Mouse (Mus musculus) hindlimb bud, embryonic 11.5 days (tissue): Measurements from ENCODE around the gene Gm2832.
"Not testable (repeated sequence)": the region's sequence is repeated elsewhere in the genome, so short reads cannot be mapped to it uniquely, and the experiment has no call there.

Experiments used
- DNase-seq: peaks from one replicate; pipeline ENCODE4 v3.0.0-alpha.2; 2012; ENCODE audit warnings: low read depth, low spot score; ENCODE audit errors: extremely low spot score

The Gm2832 gene

GRCm38 (mm10) chr14:41278505-41278904, at the start of gene Gm2832:
Gene Gm2832, plus strand, starts transcription at chr14:41278805.
- not testable (repeated sequence) for DNase-seq

GRCm38 (mm10) chr14:41263296-41263695, 15.3 kb upstream of the Gm2832 start:
- not testable (repeated sequence) for DNase-seq

DNA sequence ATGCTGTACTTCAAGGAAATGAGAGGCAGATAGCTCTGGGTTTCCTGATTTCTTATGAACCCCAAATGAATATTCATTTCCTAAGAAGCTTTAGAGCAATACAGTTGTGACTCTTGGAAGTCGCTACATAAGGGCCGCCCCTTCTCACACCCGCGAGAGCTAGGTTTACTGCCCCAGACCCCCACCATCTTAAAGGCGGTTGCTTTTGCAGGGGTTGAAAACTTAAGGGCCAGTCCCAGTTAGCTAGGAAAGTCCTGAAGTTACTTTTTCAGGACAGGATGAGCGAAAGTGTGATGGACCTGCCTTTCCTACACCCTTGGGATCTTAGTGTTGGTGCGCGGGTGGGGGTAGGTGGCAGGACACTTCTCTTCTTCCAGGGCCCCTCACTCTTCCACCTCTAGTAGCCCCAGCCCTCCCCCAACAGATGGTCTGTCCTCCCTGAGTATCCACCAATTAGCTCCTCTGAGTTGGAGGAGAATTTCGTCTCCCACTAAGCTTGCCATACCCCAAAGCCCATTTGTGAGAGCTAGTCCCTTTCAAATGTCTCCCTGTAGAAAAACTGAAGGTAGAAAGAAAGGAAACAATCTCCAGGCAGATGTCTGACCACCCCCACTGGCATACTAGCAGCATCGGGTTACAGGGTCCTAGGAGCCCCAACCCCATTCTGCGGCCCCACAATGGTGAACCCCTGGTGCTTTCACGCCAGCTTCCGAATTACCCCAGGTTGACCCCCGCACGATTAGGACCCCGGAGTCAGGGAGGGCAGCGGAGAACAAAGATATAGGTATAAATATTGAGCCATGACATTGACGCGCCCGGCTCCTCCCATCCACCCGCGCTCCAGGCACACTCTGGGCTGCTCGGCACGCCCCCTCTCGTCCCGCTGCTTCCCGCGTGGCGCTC, 14.5 kb upstream of the Gm2832 start:
- not testable (repeated sequence) for DNase-seq

DNA sequence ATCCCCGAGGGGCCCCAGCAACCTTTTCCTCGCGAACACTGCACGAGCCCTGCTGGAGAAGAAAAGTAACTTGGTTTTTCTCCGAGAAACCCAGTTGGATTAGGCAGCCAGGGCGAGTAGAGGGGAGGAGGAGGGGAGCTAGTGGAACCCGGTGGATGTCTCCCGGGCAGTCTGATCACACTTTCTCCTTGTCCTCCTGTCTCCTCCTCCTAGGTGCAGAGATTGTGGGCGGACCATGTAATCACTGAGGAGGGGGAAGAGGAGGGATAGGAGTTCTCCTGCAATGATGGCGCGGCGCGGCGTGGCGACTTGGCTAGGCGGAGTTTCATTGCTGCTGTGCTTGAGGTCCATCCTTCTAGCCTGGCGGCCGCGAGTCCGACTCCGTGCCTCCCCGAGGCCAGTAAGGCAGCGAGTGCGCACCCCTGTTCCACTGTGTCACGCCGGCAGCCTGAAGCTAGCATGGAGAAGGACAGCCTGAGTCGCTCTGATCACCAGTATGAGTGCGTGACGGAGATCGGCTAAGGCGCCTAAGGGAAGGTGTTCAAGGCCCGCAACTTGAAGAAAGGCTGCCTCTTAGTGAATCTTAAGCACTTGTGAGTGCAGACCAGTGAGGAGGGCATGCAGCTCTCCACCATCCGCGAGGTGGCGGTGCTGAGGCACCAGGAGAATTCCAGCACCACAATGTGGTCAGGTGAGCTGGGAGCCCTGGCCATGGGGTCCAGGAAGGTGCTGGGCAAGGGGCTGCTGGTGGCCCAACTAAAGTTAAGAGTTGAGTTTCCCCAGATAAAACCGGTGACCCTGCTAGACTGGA, 13.6 kb upstream of the Gm2832 start:
- peak; percentile 0 for DNase-seq

DNA sequence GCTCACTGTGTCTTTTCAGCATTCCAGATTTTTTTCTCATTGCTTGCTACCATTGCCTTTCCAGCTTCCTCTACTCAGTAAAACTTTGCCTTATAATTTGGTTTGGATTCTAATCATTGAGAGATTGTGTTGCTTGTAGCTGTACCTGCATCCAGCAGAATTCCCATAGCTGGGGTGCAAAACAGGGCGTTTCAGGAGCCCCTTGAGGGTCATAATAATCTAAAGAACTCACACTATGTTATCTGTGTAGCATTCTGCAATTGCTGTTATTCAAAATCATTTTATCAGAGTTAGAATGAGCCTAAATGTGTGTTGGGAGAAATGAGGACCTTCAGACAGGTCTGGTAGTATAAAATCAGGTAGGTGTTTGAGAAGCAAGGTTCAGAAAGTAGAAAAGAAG, 7.4 kb downstream of the Gm2832 start:
- not testable (repeated sequence) for DNase-seq
